Mouse (Mus musculus) lung, embryonic 14.5 days (tissue): ENCODE measurements around the gene Olfr1532-ps1. TPM values are rescaled to one million over a fixed set of nuclear protein-coding genes. Genes with fewer than 3 reads are reported as not detected.
"Not testable (repeated sequence)": the region's sequence is repeated elsewhere in the genome, so short reads cannot be mapped to it uniquely, and the experiment has no call there.

Experiments used
- ATAC-seq: fragments of 200-750 bp; cut with Nextera tagmentation; 2 replicates; pipeline ENCODE4 v1.8.0; 2017; ENCODE audit warnings: mild to moderate bottlenecking, moderate TSS enrichment, moderate library complexity; ENCODE audit not compliant: insufficient read depth
- DNase-seq: peaks from one replicate; pipeline ENCODE4 v3.0.0-alpha.2; 2015
- H3K27ac ChIP-seq: fragments of 300-500 bp; sonication (generic); 2 replicates; pipeline ENCODE4 v1.5.1; 2014; ENCODE audit warnings: low read depth, mild to moderate bottlenecking, moderate library complexity
- H3K27me3 ChIP-seq: fragments of 300-500 bp; sonication (generic); 2 replicates; pipeline ENCODE4 v1.6.1; 2014; ENCODE audit warnings: low read length, control low read depth; ENCODE audit not compliant: insufficient read depth
- H3K36me3 ChIP-seq: fragments of 300-500 bp; sonication (generic); 2 replicates; pipeline ENCODE4 v1.6.1; 2014; ENCODE audit warnings: control low read depth; ENCODE audit not compliant: insufficient read depth
- H3K4me1 ChIP-seq: fragments of 300-500 bp; sonication (generic); 2 replicates; pipeline ENCODE4 v1.6.1; 2014; ENCODE audit warnings: antibody characterized with exemption, control low read depth; ENCODE audit not compliant: insufficient read depth
- H3K4me2 ChIP-seq: fragments of 300-500 bp; sonication (generic); 2 replicates; pipeline ENCODE4 v1.6.1; 2014; ENCODE audit warnings: mild to moderate bottlenecking
- H3K4me3 ChIP-seq: fragments of 300-500 bp; sonication (generic); 2 replicates; pipeline ENCODE4 v1.5.1; 2014; ENCODE audit warnings: low read depth, low read length
- H3K9ac ChIP-seq: fragments of 300-500 bp; sonication (generic); 2 replicates; pipeline ENCODE4 v1.6.1; 2014
- H3K9me3 ChIP-seq: fragments of 300-500 bp; sonication (generic); 2 replicates; pipeline ENCODE4 v1.6.1; 2016; ENCODE audit warnings: low read depth, low read length, control low read depth
- CTCF ChIP-seq: IDR thresholded peaks from 2 replicates; pipeline ENCODE4 v1.5.1; 2016; ENCODE audit warnings: antibody characterized with exemption, low read depth
- WGBS: fragments of 180-500 bp; shearing (Covaris S2); extraction: QIAGEN DNeasy Blood & Tissue Kit; methylation state at CpG from one replicate; pipeline ENCODE4 v1.1.7; 2014; 5-methylcytosine and 5-hydroxymethylcytosine counted together
- polyA plus RNA-seq: library from polyadenylated mRNA; unstranded; fragments of >200 nt; fragmentation: Nextera tagmentation; extraction: Ambion mirVana; gene quantifications from 2 replicates; pipeline ENCODE4 v1.2.1, GENCODE M21; 2014

The Olfr1532-ps1 gene
- polyA plus RNA-seq = not detected in 2 replicates

DNA sequence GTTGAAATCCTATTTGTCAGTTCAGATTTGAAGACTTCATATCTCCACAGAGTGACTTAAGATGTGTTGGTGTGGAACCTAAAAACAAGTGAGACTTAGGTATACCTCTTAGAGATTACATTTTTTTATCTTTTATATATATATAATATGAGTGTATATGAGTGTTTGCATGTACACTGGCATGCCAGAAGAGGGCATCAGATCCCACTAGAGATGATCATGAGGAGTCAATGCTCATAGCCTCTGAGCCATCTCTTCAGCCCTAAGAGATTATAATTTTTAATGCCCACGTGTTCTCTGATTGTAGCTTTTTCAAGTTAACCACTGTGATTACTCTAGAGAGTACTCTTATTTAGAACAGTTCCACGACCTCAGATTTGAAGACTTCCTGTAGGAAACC is at the start of gene Olfr1532-ps1:
Gene Olfr1532-ps1 (plus strand): TSS at position 326 of the 400 bp plus-strand sequence.
- Histone ChIP-seq H3K4me3 (no peak within 1 kb of the TSS), H3K9me3 (no peaks in the 10 kb centered on the region), H3K27me3 (no peaks in the 10 kb centered on the region), H3K9ac (no peak within 1 kb of the TSS), H3K4me2 (no peak within 1 kb of the TSS), H3K36me3 (no peaks in the 10 kb centered on the region), H3K4me1 (no peaks in the 10 kb centered on the region), H3K27ac (no peak within 1 kb of the TSS)
- no peak for ATAC-seq
- no peak for DNase-seq
- no peak for TF ChIP-seq CTCF
- 48% methylated on average over 2 of the region's 2 CpGs for WGBS

DNA sequence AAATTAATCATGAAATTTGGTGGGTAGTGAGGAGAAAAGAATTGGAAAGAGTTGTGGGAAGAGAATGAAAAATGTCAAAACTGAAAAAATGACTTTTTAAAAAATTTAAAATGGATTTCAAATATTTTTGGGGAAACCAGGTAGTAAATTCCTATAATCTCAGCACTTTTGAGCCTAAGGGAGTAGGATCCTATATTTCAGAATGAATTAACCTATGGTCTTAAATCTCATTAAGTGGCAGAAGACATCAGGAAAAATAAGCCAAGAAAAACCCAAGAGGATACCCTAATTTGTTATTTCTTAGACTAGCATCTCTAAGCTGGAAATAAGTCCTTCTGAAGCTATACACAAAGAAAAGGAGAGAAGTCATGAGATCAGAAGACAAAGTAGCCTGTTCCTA is 44.9 kb upstream of the Olfr1532-ps1 start, which contains the start of gene Olfr704:
Gene Olfr704 (plus strand): TSS at position 301 of the 400 bp plus-strand sequence.
- Histone ChIP-seq H3K4me2 (no peak within 1 kb of the TSS), H3K27me3 (no peaks in the 10 kb centered on the region), H3K4me3 (no peak within 1 kb of the TSS), H3K9ac (no peak within 1 kb of the TSS), H3K9me3 (no peaks in the 10 kb centered on the region), H3K27ac (no peak within 1 kb of the TSS), H3K36me3 (no peaks in the 10 kb centered on the region), H3K4me1 (no peaks in the 10 kb centered on the region)
- TF ChIP-seq CTCF = no peak
- DNase-seq = no peak
- ATAC-seq = no peak

DNA sequence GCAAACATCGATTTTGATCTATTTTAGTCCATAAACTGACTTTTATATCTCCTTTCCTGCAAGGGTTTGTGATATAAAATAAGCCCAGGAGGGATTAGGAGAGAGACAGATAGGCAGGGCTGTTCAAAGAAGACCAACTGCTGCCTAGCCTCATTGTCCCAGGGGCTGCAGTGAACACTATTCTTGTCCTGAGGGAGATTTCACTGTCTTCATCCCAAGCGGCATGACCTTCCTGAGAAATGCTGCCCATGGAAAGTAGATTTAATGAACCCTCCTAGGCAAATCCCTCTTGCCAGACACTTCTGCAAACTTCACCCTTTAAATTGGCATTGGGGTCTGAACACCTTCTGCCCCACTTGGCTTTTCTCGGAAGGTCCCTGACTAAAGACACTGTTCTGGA is 31.0 kb upstream of the Olfr1532-ps1 start, which contains the start of gene Olfr705:
Gene Olfr705 (minus strand): TSS at position 101 of the 400 bp plus-strand sequence.
- Histone ChIP-seq H3K4me2 (no peak within 1 kb of the TSS), H3K4me3 (no peak within 1 kb of the TSS), H3K27ac (no peak within 1 kb of the TSS), H3K4me1 (no peaks in the 10 kb centered on the region), H3K27me3 (no peaks in the 10 kb centered on the region), H3K9me3 (no peaks in the 10 kb centered on the region), H3K36me3 (no peaks in the 10 kb centered on the region), H3K9ac (no peak within 1 kb of the TSS)
- 73% methylated on average over 3 of the region's 3 CpGs for WGBS
- ATAC-seq (no peak), DNase-seq (no peak)
- no peak for TF ChIP-seq CTCF

DNA sequence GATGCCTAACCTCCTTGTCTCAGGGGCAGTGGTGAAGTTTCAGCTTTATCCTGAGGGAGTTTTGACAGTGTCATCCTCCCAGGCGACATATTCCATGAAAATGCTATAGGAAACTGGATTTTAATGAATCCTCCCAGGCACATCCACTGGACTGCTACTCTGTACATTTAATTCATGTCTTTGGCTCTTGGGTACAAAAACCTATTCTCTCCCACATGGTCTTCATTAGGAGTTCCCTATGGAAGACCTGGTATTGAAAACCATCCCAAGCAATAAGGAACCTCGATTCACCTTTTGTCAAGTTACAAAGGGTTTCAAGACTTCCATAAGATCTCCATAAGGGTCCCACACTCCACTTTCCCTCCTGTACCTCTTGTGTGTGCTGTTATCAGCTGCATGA is 19.7 kb upstream of the Olfr1532-ps1 start, which contains the start of gene Olfr706:
Gene Olfr706 (minus strand): TSS at position 101 of the 400 bp plus-strand sequence.
- Histone ChIP-seq H3K27me3 (no peaks in the 10 kb centered on the region), H3K4me3 (no peak within 1 kb of the TSS), H3K9ac (no peak within 1 kb of the TSS), H3K4me1 (no peaks in the 10 kb centered on the region), H3K27ac (no peak within 1 kb of the TSS), H3K4me2 (no peak within 1 kb of the TSS), H3K36me3 (no peaks in the 10 kb centered on the region), H3K9me3 (no peaks in the 10 kb centered on the region)
- WGBS = 83% methylated on average over 2 of the region's 2 CpGs
- DNase-seq (no peak), ATAC-seq (no peak)
- TF ChIP-seq CTCF = no peak

DNA sequence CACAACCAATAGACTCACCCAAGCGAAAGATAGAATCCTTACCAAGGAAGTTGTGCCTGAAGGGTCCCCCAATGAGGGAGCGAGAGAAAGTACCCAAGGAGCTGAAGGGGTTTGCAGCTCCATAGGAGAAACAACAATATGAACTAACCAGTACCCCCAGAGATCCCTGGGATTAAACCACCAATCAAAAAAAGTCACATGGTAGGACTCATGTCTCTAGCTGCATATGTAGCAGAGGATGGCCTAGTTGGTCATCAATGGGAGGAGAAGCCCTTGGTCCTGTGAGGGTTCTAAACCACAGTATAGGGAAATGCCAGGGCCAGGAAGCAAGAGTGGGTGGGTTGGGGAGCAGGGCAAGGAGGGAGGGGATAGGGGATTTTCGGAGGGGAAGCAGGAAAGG is 6.7 kb upstream of the Olfr1532-ps1 start, which contains the start of gene Olfr707:
Gene Olfr707 (minus strand): TSS at position 101 of the 400 bp plus-strand sequence.
- not testable (repeated sequence) for DNase-seq, H3K27ac ChIP-seq, H3K9me3 ChIP-seq, H3K9ac ChIP-seq, H3K4me1 ChIP-seq, H3K4me3 ChIP-seq, H3K4me2 ChIP-seq, ATAC-seq, H3K27me3 ChIP-seq, H3K36me3 ChIP-seq
- 77% methylated on average over 3 of the region's 3 CpGs for WGBS

DNA sequence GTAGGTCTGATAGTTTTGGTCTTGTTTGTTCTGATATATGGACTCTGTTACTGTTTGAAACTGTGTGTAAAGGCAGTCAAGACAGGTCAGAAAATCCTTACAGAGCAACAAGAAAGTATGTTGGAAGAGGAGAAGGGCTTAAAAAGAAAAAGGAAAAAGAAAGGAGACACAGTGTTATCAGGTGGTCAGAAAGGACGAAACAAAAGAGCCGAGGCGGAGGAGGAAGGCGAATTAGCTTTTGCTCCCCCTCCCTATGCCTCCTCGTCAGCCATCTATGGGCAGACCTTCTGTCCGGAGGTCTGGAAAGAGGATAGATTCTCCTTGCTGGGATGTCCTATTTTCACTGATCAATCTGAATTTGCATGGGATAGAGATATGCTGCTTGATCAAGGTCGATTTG is 13.2 kb downstream of the Olfr1532-ps1 start:
- H3K27ac ChIP-seq, H3K4me3 ChIP-seq, H3K27me3 ChIP-seq, DNase-seq, H3K4me2 ChIP-seq, H3K4me1 ChIP-seq, H3K9ac ChIP-seq, H3K9me3 ChIP-seq, H3K36me3 ChIP-seq, ATAC-seq: not testable (repeated sequence)
- 84% methylated on average over 7 of the region's 7 CpGs for WGBS

DNA sequence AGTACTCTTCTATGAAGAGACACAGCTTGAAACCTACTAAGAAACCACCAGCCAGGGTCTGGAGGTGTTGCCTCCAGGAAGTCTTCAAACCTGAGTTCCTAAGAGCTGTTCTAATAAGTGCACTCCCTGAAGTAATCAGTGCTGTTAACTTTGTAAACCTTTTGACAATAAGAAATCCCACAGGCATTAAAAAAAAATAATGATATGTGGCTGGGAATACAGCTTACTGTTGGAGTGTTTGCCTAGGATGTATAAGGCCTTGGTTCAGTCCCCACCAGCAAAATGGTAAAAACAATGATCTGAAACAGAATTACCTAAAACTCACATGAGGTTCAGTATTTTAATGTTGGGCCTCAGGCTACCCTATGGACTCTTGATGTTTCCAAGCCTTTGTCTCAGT is 24.3 kb downstream of the Olfr1532-ps1 start, which contains the start of gene Olfr709-ps1:
Gene Olfr709-ps1 (minus strand): TSS at position 101 of the 400 bp plus-strand sequence.
- H3K4me3 ChIP-seq = no peak within 1 kb of the TSS
- DNase-seq (no peak), ATAC-seq (no peak)
- H3K27ac ChIP-seq = no peak within 1 kb of the TSS
- no peaks in the 10 kb centered on the region for H3K4me1 ChIP-seq
- no peaks in the 10 kb centered on the region for H3K36me3 ChIP-seq
- H3K9me3 ChIP-seq = no peaks in the 10 kb centered on the region
- no peak within 1 kb of the TSS for H3K4me2 ChIP-seq
- no peak for TF ChIP-seq CTCF
- no peaks in the 10 kb centered on the region for H3K27me3 ChIP-seq
- H3K9ac ChIP-seq = no peak within 1 kb of the TSS

DNA sequence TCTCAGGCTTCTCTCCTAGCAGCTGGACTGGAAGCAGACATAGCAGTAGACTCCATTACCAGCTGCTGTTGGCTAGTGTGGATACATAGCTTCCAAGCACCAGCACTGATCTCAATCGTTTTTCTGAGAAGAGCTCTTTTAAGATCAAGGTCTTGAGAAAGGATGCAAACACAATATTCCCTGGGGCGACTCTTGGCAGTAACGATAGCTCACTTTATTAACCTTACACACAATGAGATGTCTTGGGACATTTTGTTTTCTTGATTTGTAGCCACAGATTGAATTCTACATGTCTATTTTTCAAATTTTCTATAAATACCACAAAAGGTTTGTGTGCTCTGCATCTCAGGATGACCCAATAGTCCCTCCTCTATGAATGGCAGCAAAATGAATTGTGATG is 40.4 kb downstream of the Olfr1532-ps1 start, which contains the start of gene Olfr710:
Gene Olfr710 (minus strand): TSS at position 101 of the 400 bp plus-strand sequence.
- Histone ChIP-seq H3K9ac (no peak within 1 kb of the TSS), H3K4me1 (no peaks in the 10 kb centered on the region), H3K36me3 (no peaks in the 10 kb centered on the region), H3K4me2 (no peak within 1 kb of the TSS), H3K9me3 (no peaks in the 10 kb centered on the region), H3K27me3 (no peaks in the 10 kb centered on the region), H3K27ac (no peak within 1 kb of the TSS), H3K4me3 (no peak within 1 kb of the TSS)
- 72% methylated on average over 3 of the region's 3 CpGs for WGBS
- no peak for DNase-seq
- ATAC-seq = no peak
- TF ChIP-seq CTCF = no peak
